Mouse (Mus musculus) G1E (cell line): Measurements from ENCODE around the gene Gpr89. TPM values are rescaled to one million over a fixed set of nuclear protein-coding genes. Genes with fewer than 3 reads are reported as not detected.

Source experiments
- ATAC-seq: 2 replicates; pipeline ENCODE4 v1.8.0; 2016; ENCODE audit warnings: mild to moderate bottlenecking; ENCODE audit not compliant: insufficient number of reproducible peaks, poor library complexity, low FRiP score, severe bottlenecking; ENCODE audit errors: extremely low read depth
- DNase-seq: peaks from one replicate; pipeline ENCODE4 v3.0.0; 2012; ENCODE audit warnings: low spot score
- H3K27me3 ChIP-seq: 2 replicates; pipeline ENCODE4 v1.6.1; 2012; ENCODE audit warnings: mild to moderate bottlenecking, low read length, inconsistent platforms; ENCODE audit not compliant: insufficient read depth
- H3K36me3 ChIP-seq: replicated peaks from 2 replicates; pipeline ENCODE3; 2012; ENCODE audit warnings: mild to moderate bottlenecking, inconsistent platforms
- H3K4me1 ChIP-seq: 2 replicates; pipeline ENCODE4 v1.6.1; 2012; ENCODE audit warnings: low read depth, low read length, inconsistent platforms, mixed read lengths; ENCODE audit not compliant: insufficient read depth
- H3K4me3 ChIP-seq: 2 replicates; pipeline ENCODE4 v1.5.1; 2012; ENCODE audit warnings: low read depth, mild to moderate bottlenecking, inconsistent platforms, low read length, moderate library complexity, mixed read lengths
- H3K9me3 ChIP-seq: replicated peaks from 2 replicates; pipeline ENCODE4 v1.6.1; 2012; ENCODE audit warnings: inconsistent platforms
- CTCF ChIP-seq: IDR thresholded peaks from 2 replicates; pipeline ENCODE4 v1.5.1; 2012; ENCODE audit warnings: low read depth, low read length, inconsistent platforms, mixed read lengths
- GATA1 ChIP-seq: IDR thresholded peaks from 2 replicates; pipeline ENCODE4 v1.6.1; 2012; ENCODE audit warnings: borderline replicate concordance, low read length, inconsistent platforms, mixed read lengths
- GATA2 ChIP-seq: IDR thresholded peaks from 2 replicates; pipeline ENCODE4 v1.6.1; 2012; ENCODE audit warnings: low read depth, low read length, inconsistent platforms, borderline replicate concordance
- POLR2AphosphoS5 ChIP-seq: IDR thresholded peaks from 2 replicates; pipeline ENCODE4 v1.6.1; 2012; ENCODE audit warnings: low read depth, low read length, inconsistent platforms; ENCODE audit not compliant: insufficient replicate concordance
- TAL1 ChIP-seq: conservative IDR thresholded peaks from 2 replicates; pipeline ENCODE4 v1.6.1; 2012; ENCODE audit warnings: low read depth, low read length, inconsistent platforms, mixed read lengths
- polyA plus RNA-seq: library from polyadenylated mRNA; stranded (reverse); fragments of >175 nt; gene quantifications from 2 replicates; pipeline ENCODE4 v1.2.3, GENCODE M21; 2012
- total RNA-seq, 2 experiments: library from RNA; stranded (forward) in 1 of 2; stranded (reverse) in 1 of 2; fragments of 200-1000 nt in 1 of 2; fragments of >200 nt in 1 of 2; fragmentation: Nextera tagmentation in 1 of 2; gene quantifications; 2 replicates each; pipeline ENCODE4 v1.2.3; 2014 to 2017

Gpr89 gene
- total and polyA plus RNA-seq, 3 experiments = 2.6 to 37.3 (median 26.8) TPM

DNA sequence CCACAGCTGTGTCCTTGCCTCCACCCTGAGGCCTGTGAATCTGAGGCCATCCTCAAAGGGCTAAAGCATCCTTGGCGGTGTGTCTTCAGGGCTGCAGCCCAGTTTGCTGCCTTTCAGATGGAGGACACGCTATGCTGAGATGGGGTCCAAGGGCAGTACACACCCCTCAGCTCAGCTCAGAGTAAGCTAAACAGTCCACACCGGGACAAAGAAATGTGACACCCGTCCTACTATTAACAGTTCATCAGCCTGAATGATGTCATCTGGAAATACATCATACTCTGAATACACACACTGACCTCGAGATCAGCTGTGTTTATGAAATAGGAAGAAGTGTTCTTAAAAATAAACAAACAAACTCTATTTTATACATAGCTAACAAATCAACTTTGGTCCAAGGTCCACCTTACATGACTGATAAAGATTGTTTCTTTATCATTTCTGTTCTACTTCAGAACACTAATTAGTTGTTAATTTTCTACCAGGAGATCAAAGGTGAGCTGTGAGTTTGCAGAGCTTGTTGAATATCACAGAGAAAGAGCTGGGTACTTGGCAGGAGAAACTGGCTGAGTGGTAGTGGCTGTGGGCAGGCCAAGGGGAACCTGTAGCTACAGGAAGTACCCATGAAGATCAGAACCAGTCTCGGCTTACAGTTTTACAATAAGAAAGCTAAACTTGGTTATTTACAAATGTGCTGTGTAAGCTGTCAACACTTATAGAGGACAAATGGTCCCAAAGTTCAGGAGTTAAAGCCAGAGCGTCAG lies 30.2 kb downstream of the Gpr89 start:
- ATAC-seq (no peak), DNase-seq (no peak)
- H3K9me3 ChIP-seq = no peaks in the 10 kb centered on the region
- H3K27me3 ChIP-seq = no peaks in the 10 kb centered on the region
- no peak overlapping the region for H3K4me3 ChIP-seq
- H3K36me3 ChIP-seq = peaks cover 92% of the 10 kb centered on the region
- no peak for TF ChIP-seq GATA2
- no peaks in the 10 kb centered on the region for H3K4me1 ChIP-seq

DNA sequence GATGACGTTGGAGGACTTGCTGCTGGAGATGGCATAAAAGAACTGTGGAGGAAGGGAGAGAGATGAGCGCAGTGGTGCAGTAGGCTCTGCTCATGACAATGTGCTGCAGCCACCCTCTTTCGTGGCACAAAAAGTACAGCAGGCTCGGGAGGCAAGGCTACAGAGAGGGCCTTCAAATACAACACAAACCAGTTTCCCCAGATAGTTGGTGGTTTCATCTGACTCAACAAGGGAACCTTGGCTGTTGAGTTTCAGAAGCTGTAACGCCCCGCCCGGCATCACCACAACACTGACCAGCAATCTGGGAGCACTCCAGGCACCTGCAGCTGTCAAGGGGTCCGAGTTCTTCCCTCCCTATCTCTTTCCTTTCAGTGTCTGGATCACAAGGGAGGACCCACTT lies 32.6 kb downstream of the Gpr89 start:
- Histone ChIP-seq H3K4me3 (no peak overlapping the region), H3K36me3 (peaks cover 94% of the 10 kb centered on the region), H3K9me3 (no peaks in the 10 kb centered on the region), H3K27me3 (no peaks in the 10 kb centered on the region), H3K4me1 (no peaks in the 10 kb centered on the region)
- ATAC-seq (no peak), DNase-seq (no peak)
- TF ChIP-seq CTCF (no peak), TAL1 (no peak)

DNA sequence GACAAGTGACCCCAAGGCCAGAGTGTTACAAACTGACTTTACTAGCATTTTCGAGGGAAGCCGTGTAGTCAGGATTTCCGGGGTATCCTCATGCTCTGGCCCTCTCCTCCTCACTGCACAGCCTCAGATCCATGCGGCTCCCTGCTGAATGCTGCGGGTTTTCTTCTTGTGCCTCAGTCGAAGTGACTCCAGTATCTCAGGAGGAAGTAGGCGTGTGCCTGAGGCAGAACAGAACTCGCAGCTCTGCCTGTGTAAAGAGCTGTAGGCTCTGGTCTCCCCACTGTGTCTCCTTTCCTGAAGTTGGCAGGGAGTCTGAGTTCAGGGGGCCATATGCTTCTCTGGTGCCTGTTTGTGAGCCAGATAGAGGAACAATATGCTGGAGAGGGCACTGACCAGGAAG lies 34.1 kb downstream of the Gpr89 start:
- Histone ChIP-seq H3K27me3 (no peaks in the 10 kb centered on the region), H3K4me3 (no peak overlapping the region), H3K36me3 (peaks cover 82% of the 10 kb centered on the region), H3K9me3 (no peaks in the 10 kb centered on the region), H3K4me1 (no peaks in the 10 kb centered on the region)
- DNase-seq (no peak), ATAC-seq (no peak)
- TF ChIP-seq TAL1 (no peak), GATA1 (no peak), GATA2 (no peak), POLR2AphosphoS5 (no peak), CTCF (no peak)

DNA sequence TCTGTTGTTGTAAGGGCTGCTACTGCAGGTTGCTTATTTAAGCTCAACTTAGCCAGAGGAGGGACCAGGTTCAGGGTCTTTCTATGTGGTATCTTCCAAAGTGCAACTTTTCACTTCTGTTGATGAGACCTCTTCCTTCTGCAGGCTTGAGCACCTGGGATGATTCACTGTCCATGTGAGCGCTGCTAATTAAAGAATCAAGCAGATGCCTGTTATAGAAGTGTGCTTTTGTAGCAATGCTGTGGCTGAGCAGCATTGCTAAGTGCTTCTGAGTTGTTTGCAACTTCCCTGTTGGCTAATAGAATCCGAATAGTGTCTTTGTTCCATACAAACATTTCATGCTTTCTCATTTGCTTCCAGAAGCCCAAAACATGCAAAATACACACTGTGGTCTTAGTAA lies 34.9 kb downstream of the Gpr89 start:
- no peak for DNase-seq
- no peak for ATAC-seq
- no peaks in the 10 kb centered on the region for H3K9me3 ChIP-seq
- H3K4me3 ChIP-seq = no peak overlapping the region
- no peaks in the 10 kb centered on the region for H3K27me3 ChIP-seq
- no peaks in the 10 kb centered on the region for H3K4me1 ChIP-seq
- H3K36me3 ChIP-seq = peaks cover 75% of the 10 kb centered on the region
- TF ChIP-seq TAL1 = no peak
- no peak for TF ChIP-seq POLR2AphosphoS5
- no peak for TF ChIP-seq GATA2
- no peak for TF ChIP-seq CTCF
- no peak for TF ChIP-seq GATA1

DNA sequence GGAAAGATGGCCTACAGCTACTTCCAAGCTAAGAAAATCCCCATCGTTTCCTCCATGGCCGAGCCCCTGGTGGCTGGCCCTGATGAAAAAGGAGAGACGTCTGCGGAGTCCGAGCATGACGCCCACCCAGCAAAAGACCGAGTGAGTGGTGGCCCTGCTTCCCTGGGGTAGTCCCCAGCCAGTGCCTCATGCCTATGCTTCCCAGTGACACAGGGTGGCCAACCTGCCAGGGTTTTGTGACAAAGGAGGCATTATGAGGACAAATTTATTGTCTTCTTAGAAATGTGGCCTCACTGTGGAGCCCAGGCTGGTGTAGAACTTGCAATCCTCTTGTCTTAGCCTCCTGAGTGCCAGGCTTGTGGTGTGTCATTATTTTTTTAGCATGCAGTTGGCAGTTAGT lies 36.1 kb downstream of the Gpr89 start:
- Histone ChIP-seq H3K27me3 (no peaks in the 10 kb centered on the region), H3K4me1 (no peaks in the 10 kb centered on the region), H3K4me3 (no peak overlapping the region), H3K36me3 (peaks cover 64% of the 10 kb centered on the region), H3K9me3 (no peaks in the 10 kb centered on the region)
- no peak for TF ChIP-seq TAL1
- no peak for TF ChIP-seq CTCF
- TF ChIP-seq POLR2AphosphoS5 = no peak
- no peak for TF ChIP-seq GATA2
- no peak for TF ChIP-seq GATA1
- ATAC-seq (no peak), DNase-seq (no peak)

DNA sequence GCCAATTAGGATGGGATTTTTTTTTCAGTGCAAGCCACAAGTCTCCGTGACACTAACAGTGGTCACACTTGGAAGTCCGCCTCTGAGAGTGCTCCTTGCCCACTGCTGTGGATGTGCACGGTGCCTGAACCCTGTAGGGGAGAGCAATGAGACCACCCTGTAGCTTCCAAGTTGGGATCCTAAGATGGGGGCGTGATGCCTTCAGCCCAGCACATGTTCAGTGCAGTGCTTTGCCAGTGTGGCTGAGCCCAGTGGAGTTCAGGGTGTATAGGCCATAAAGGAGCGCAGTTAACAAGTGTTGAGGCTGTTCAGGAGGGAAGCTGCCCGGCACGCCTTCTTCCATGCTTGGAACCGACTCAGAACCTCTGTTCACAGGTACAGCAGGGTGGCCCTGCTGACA lies 36.6 kb downstream of the Gpr89 start:
- no peak overlapping the region for H3K4me3 ChIP-seq
- DNase-seq = no peak
- no peaks in the 10 kb centered on the region for H3K9me3 ChIP-seq
- no peaks in the 10 kb centered on the region for H3K27me3 ChIP-seq
- TF ChIP-seq TAL1 (no peak), GATA1 (no peak), POLR2AphosphoS5 (no peak), GATA2 (no peak), CTCF (no peak)
- peaks cover 59% of the 10 kb centered on the region for H3K36me3 ChIP-seq
- no peak for ATAC-seq
- no peaks in the 10 kb centered on the region for H3K4me1 ChIP-seq

DNA sequence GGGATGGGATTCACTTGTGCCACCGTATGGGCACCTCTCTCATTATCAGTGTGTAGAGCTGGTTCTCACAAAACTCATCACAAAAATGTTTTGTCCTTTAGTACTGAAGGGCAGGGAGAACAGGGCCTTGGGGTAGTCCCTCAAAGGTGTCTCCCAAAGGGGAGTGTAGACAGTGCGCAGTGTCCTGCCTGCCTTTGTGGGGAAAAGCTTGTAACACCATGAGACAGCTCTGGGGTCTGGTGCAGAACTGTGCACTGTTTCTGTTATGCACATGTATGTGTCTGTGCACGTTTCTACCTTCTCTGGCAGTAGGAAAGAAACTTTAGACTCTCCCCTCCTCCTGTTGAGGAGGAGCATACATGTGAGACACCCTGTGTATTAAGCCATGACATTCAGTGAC lies 37.3 kb downstream of the Gpr89 start:
- Histone ChIP-seq H3K4me3 (no peak overlapping the region), H3K27me3 (no peaks in the 10 kb centered on the region), H3K4me1 (no peaks in the 10 kb centered on the region), H3K36me3 (peaks cover 52% of the 10 kb centered on the region), H3K9me3 (no peaks in the 10 kb centered on the region)
- ATAC-seq (no peak), DNase-seq (no peak)
- TF ChIP-seq GATA1 = no peak
- no peak for TF ChIP-seq TAL1
- TF ChIP-seq POLR2AphosphoS5 = no peak
- no peak for TF ChIP-seq GATA2
